Mouse (Mus musculus): Measurements from ENCODE around the gene Bmp3. TPM values are rescaled to one million over a fixed set of nuclear protein-coding genes. Genes with fewer than 3 reads are reported as not detected.

Gene Bmp3
- polyA plus RNA-seq, 1 experiment from 2014 or later, result 0.94 TPM

- no peaks in the 10 kb centered on the region for H3K27me3 ChIP-seq
- 61% methylated on average over 1 of the region's 1 CpGs for WGBS
- H3K4me1 ChIP-seq, result peaks cover 6% of the 10 kb centered on the region; the same call in 1 of the 2 replicates
- H3K4me2 ChIP-seq (replicated peaks), result no peak overlapping the region
- no peak for ATAC-seq (ENCODE audit: low FRiP score, low read depth)
- no peaks in the 10 kb centered on the region for H3K36me3 ChIP-seq
- H3K27ac ChIP-seq (replicated peaks), result no peak overlapping the region
- no peak overlapping the region for H3K9ac ChIP-seq (replicated peaks)
- H3K9me3 ChIP-seq, result no peaks in the 10 kb centered on the region
- H3K4me3 ChIP-seq, result no peak overlapping the region
Observed at GRCm38 (mm10) chr5:98921608-98922007, 67.4 kb downstream of the Bmp3 start.

- H3K4me2 ChIP-seq (replicated peaks), result no peak overlapping the region
- peaks cover 6% of the 10 kb centered on the region; the same call in 1 of the 2 replicates for H3K4me1 ChIP-seq
- no peak for ATAC-seq (ENCODE audit: low FRiP score, low read depth)
- no peak overlapping the region for H3K27ac ChIP-seq (replicated peaks)
- H3K9ac ChIP-seq (replicated peaks), result no peak overlapping the region
- H3K27me3 ChIP-seq, result no peaks in the 10 kb centered on the region
- H3K4me3 ChIP-seq, result no peak overlapping the region
- no peaks in the 10 kb centered on the region for H3K9me3 ChIP-seq
- H3K36me3 ChIP-seq, result no peaks in the 10 kb centered on the region
- 89% methylated on average over 3 of the region's 3 CpGs for WGBS
Observed at GRCm38 (mm10) chr5:98922921-98923320, 68.7 kb downstream of the Bmp3 start.

Other genes with a start within 250 kb of the Bmp3 start
- gene Prkg2, start 182.9 kb downstream of the Bmp3 start, polyA plus RNA-seq (2016; fragmentation: Nextera tagmentation; extraction: Ambion mirVana), result 2.1 and 4.5 TPM in 2 replicates